In the genomic region with DNA sequence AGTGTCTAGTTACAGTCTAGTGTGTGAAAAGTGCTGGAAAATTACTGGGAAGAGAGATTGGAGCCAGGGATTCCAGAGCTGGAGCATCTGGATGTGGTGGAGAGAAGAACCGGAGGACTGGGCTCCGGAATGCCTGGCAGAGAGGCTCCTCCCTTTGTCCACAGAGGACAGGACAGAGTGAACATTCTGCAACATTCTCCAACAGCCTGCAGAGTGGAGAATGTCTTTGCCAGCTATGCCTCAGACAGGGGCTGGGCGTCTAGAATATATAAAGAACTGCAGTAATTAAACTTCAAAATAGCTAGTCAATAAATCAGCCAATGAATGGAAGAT, we compare ENCODE assay signal across 10 mouse cellular contexts. TPM values are rescaled to one million over a fixed set of nuclear protein-coding genes. Genes with fewer than 3 reads are reported as not detected.
DNase-seq lines count a peak whose midpoint lies in the region; ATAC-seq and TF ChIP-seq lines count a peak whose summit lies in the region.
"Had no signal": no experiment of that assay in that cellular context is flagged by ENCODE, and none has a peak within 500 bp of the region (broad histone marks: within the 10 kb centered on the region; RNA-seq: fewer than 3 reads in every experiment).

No protein-coding gene starts in this region.

- H3K4me1 ChIP-seq in hindbrain, embryonic 10.5 days (replicated peaks), result peaks cover 7% of the 10 kb centered on the region; the same call in 1 of the 2 replicates
- H3K4me1 ChIP-seq in hindbrain, embryonic 11.5 days (replicated peaks; ENCODE audit: control insufficient read depth, insufficient read depth, low read length), result no peaks in the 10 kb centered on the region
- no peaks in the 10 kb centered on the region for H3K4me1 ChIP-seq in hindbrain, postnatal 0 days (ENCODE audit: insufficient read depth, low read length)
- peaks cover 0 to 5% of the 10 kb centered on the region in 2 experiments; a peak in 1 of 4 replicates for H3K4me1 ChIP-seq in liver, embryonic 14.5 days (replicated peaks; ENCODE audit: control insufficient read depth in 2 of 2, insufficient read depth in 2 of 2, low read length in 1 of 2)

- ATAC-seq in hindbrain, embryonic 11.5 days (ENCODE audit: low FRiP score), result no peak
- peak; percentile 25; the same call in 1 of the 2 replicates for ATAC-seq in hindbrain, postnatal 0 days
- no peak for ATAC-seq in liver, embryonic 14.5 days (ENCODE audit: insufficient read depth)

- H3K9me3 ChIP-seq in hindbrain, embryonic 10.5 days, result no peaks in the 10 kb centered on the region
- no peaks in the 10 kb centered on the region for H3K9me3 ChIP-seq in hindbrain, embryonic 11.5 days (ENCODE audit: control insufficient read depth, low read length)
- H3K9me3 ChIP-seq in hindbrain, postnatal 0 days (ENCODE audit: low read length), result no peaks in the 10 kb centered on the region
- H3K9me3 ChIP-seq in liver, embryonic 14.5 days (ENCODE audit: control insufficient read depth, low read length), result no peaks in the 10 kb centered on the region

- no peak for TF ChIP-seq EP300 in liver, embryonic 14.5 days (IDR thresholded peaks at IDR 0.05; ENCODE audit: low read depth)

- no peak for TF ChIP-seq CTCF in hindbrain, postnatal 0 days (IDR thresholded peaks at IDR 0.05; ENCODE audit: low read depth)
- no peak for TF ChIP-seq CTCF in liver, embryonic 14.5 days (IDR thresholded peaks at IDR 0.05; ENCODE audit: low read depth)

- no peak overlapping the region for H3K9ac ChIP-seq in hindbrain, embryonic 11.5 days (ENCODE audit: low read depth, low read length)
- peak overlapping the region; percentile 87; the same call in 1 of the 2 replicates for H3K9ac ChIP-seq in hindbrain, postnatal 0 days (replicated peaks; ENCODE audit: low read length)
- no peak overlapping the region for H3K9ac ChIP-seq in liver, embryonic 14.5 days (replicated peaks)

- WGBS in hindbrain, embryonic 10.5 days, result 69% methylated on average over 3 of the region's 3 CpGs
- WGBS in hindbrain, embryonic 11.5 days, result 65% methylated on average over 3 of the region's 3 CpGs
- 34% methylated on average over 3 of the region's 3 CpGs for WGBS in hindbrain, postnatal 0 days
- WGBS in liver, embryonic 14.5 days (ENCODE audit: insufficient replicate concordance), result 48% methylated on average over 3 of the region's 3 CpGs

- H3K4me3 ChIP-seq in hindbrain, embryonic 10.5 days, result peak overlapping the region; percentile 68; the same call in 1 of the 2 replicates
- H3K4me3 ChIP-seq in hindbrain, embryonic 11.5 days (ENCODE audit: low read depth, low read length), result no peak overlapping the region
- peak overlapping the region; percentile 84 for H3K4me3 ChIP-seq in hindbrain, postnatal 0 days (ENCODE audit: low read length)
- H3K4me3 ChIP-seq in liver, embryonic 14.5 days (ENCODE audit: insufficient read depth in 1 of 2, low read depth in 2 of 2, low read length in 2 of 2), result peak overlapping the region in 1 of 2 experiments; percentile 57; a peak in 3 of 4 replicates

- peaks cover 9% of the 10 kb centered on the region for H3K27me3 ChIP-seq in hindbrain, embryonic 10.5 days (ENCODE audit: insufficient read depth, poor library complexity, severe bottlenecking)
- no peaks in the 10 kb centered on the region for H3K27me3 ChIP-seq in hindbrain, embryonic 11.5 days (ENCODE audit: control insufficient read depth, insufficient read depth, low read length)
- no peaks in the 10 kb centered on the region for H3K27me3 ChIP-seq in hindbrain, postnatal 0 days (ENCODE audit: insufficient read depth, low read length)
- no peaks in the 10 kb centered on the region; the same call in 1 of the 2 replicates for H3K27me3 ChIP-seq in liver, embryonic 14.5 days (ENCODE audit: control insufficient read depth, insufficient read depth, low read length)

- no peak for DNase-seq in hindbrain, embryonic 10.5 days (ENCODE audit: low spot score)
- no peak for DNase-seq in hindbrain, embryonic 11.5 days (ENCODE audit: low spot score)
- peak; percentile 71 for DNase-seq in brain, adult 2 months (ENCODE audit: low read depth, low spot score)
- peak; percentile 20 for DNase-seq in hindbrain, postnatal 0 days (ENCODE audit: low spot score)
- DNase-seq in liver, embryonic 14.5 days (ENCODE audit: low read depth in 3 of 3, low spot score in 3 of 3), result no peak
- DNase-seq in thymus, adult 18-20 months, result no peak
- no peak for DNase-seq in cerebellum, adult 11 months
- DNase-seq in gastrocnemius, adult 8-10 months (ENCODE audit: low spot score in 2 of 2), result no peak
- DNase-seq: heart, postnatal 14 days had no signal

- H3K4me2 ChIP-seq in hindbrain, embryonic 11.5 days (replicated peaks; ENCODE audit: low read depth, low read length), result no peak overlapping the region
- H3K4me2 ChIP-seq in hindbrain, postnatal 0 days (ENCODE audit: low read depth, low read length), result peak overlapping the region; percentile 95
- peak overlapping the region; percentile 72 for H3K4me2 ChIP-seq in liver, embryonic 14.5 days (ENCODE audit: low read depth)

- no peaks in the 10 kb centered on the region for H3K36me3 ChIP-seq in hindbrain, embryonic 10.5 days
- no peaks in the 10 kb centered on the region for H3K36me3 ChIP-seq in hindbrain, embryonic 11.5 days (ENCODE audit: control insufficient read depth, insufficient read depth, low read length)
- no peaks in the 10 kb centered on the region for H3K36me3 ChIP-seq in hindbrain, postnatal 0 days (ENCODE audit: insufficient read depth, low read length)
- H3K36me3 ChIP-seq in liver, embryonic 14.5 days (replicated peaks; ENCODE audit: control insufficient read depth, insufficient read depth, low read depth), result no peaks in the 10 kb centered on the region

- no peak overlapping the region for H3K27ac ChIP-seq in hindbrain, embryonic 10.5 days
- no peak overlapping the region for H3K27ac ChIP-seq in hindbrain, embryonic 11.5 days (ENCODE audit: low read depth, low read length)
- H3K27ac ChIP-seq in hindbrain, postnatal 0 days, result peak overlapping the region; percentile 91
- H3K27ac ChIP-seq in liver, embryonic 14.5 days, result no peak overlapping the region

RNA-seq across cellular contexts. Expression of gene Gm4952, which starts 2.7 kb away (rescaled TPM):
- polyA plus RNA-seq in hindbrain, embryonic 10.5 days (2016; fragmentation: Nextera tagmentation; extraction: Ambion mirVana), result 0.18 TPM in 1 of 2 replicates, not detected in the other
- not detected in 2 replicates for polyA plus RNA-seq in hindbrain, embryonic 11.5 days (2014; fragmentation: Nextera tagmentation; extraction: Ambion mirVana)
- total RNA-seq in hindbrain, postnatal 0 days (2014; rRNA removed), result 0.14 TPM in 1 of 2 replicates, not detected in the other
- polyA plus RNA-seq in hindbrain, postnatal 0 days (2015; fragmentation: Nextera tagmentation; extraction: Ambion mirVana), result 0.30 and 0.43 TPM in 2 replicates
- 1.5 and 1.9 TPM in 2 replicates for polyA plus RNA-seq in liver, embryonic 14.5 days (2012; rRNA removed)
- polyA plus RNA-seq in liver, embryonic 14.5 days (2014; fragmentation: Nextera tagmentation; extraction: Ambion mirVana), result 4.2 and 4.3 TPM in 2 replicates
- total RNA-seq in gastrocnemius, adult 8-10 months (2022), result not detected
- total RNA-seq: heart, postnatal 14 days; MEL had no signal

RNA-seq across cellular contexts. Expression of gene Glyat, which starts 36.1 kb away (rescaled TPM):
- not detected in 2 replicates for polyA plus RNA-seq in hindbrain, embryonic 10.5 days (2016; fragmentation: Nextera tagmentation; extraction: Ambion mirVana)
- polyA plus RNA-seq in hindbrain, embryonic 11.5 days (2014; fragmentation: Nextera tagmentation; extraction: Ambion mirVana), result not detected in 2 replicates
- not detected in 2 replicates for total RNA-seq in hindbrain, postnatal 0 days (2014; rRNA removed)
- polyA plus RNA-seq in hindbrain, postnatal 0 days (2015; fragmentation: Nextera tagmentation; extraction: Ambion mirVana), result 0.05 TPM in 1 of 2 replicates, not detected in the other
- polyA plus RNA-seq in liver, embryonic 14.5 days (2012; rRNA removed), result 0.15 and 0.19 TPM in 2 replicates
- polyA plus RNA-seq in liver, embryonic 14.5 days (2014; fragmentation: Nextera tagmentation; extraction: Ambion mirVana), result 0.38 and 0.48 TPM in 2 replicates
- total RNA-seq in gastrocnemius, adult 8-10 months (2022), result under 1 TPM in 1 of 4 experiments, not detected in 3; 0.40 TPM
- total RNA-seq: heart, postnatal 14 days; MEL had no signal

RNA-seq across cellular contexts. Expression of gene Fam111a, which starts 51.5 kb away (rescaled TPM):
- polyA plus RNA-seq in hindbrain, embryonic 10.5 days (2016; fragmentation: Nextera tagmentation; extraction: Ambion mirVana), result 15.3 and 20.2 TPM in 2 replicates
- 22.1 and 26.3 TPM in 2 replicates for polyA plus RNA-seq in hindbrain, embryonic 11.5 days (2014; fragmentation: Nextera tagmentation; extraction: Ambion mirVana)
- 1.9 and 4.8 TPM in 2 replicates for total RNA-seq in hindbrain, postnatal 0 days (2014; rRNA removed)
- 3.2 and 3.3 TPM in 2 replicates for polyA plus RNA-seq in hindbrain, postnatal 0 days (2015; fragmentation: Nextera tagmentation; extraction: Ambion mirVana)
- 9.2 and 17.9 TPM in 2 replicates for polyA plus RNA-seq in liver, embryonic 14.5 days (2012; rRNA removed)
- 30.3 and 31.5 TPM in 2 replicates for polyA plus RNA-seq in liver, embryonic 14.5 days (2014; fragmentation: Nextera tagmentation; extraction: Ambion mirVana)
- total RNA-seq in gastrocnemius, adult 8-10 months (2022), result 1 to 10 TPM in 3 of 4 experiments, under 1 TPM in 1; 0.92 to 1.9 (median 1.2) TPM

Comparison
In these comparisons a context has a peak if more than half of its experiments do, and no peak if none do; other contexts are left out.
1. DNase-seq: peak in brain, adult 2 months (single experiment) and hindbrain, postnatal 0 days (single experiment); none in hindbrain, embryonic 10.5 days (single experiment), hindbrain, embryonic 11.5 days (single experiment), liver, embryonic 14.5 days (0 of 3), thymus, adult 18-20 months (0 of 2), cerebellum, adult 11 months (single experiment) and gastrocnemius, adult 8-10 months (0 of 2).